Mouse (Mus musculus): ENCODE results near the gene Tmem43. TPM values are rescaled to one million over a fixed set of nuclear protein-coding genes. Genes with fewer than 3 reads are reported as not detected.
"Not testable (repeated sequence)": the region's sequence is repeated elsewhere in the genome, so short reads cannot be mapped to it uniquely, and the experiment has no call there.

The Tmem43 gene
- polyA plus RNA-seq, 1 experiment from 2014 or later = 29.7 TPM

DNA sequence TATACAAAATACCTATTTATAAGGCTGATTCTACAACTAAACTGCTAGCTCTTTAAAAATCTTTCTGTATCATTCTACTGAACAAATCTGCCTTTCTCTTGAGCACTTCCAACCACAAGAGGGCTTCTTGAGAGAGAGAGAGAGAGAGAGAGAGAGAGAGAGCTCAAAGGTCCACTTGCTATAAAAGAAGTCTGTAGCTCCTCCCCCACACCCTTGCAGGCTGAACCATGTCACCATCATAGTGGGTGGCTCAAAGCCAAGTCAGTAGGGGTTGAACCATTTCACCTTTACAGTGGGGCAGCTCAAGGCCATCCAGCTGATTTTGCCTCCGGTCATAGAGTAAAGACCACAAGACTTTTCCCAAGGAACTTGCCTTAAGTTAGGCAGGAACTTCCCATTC, 14.0 kb upstream of the Tmem43 start:
- H3K4me1 ChIP-seq (ENCODE audit: control insufficient read depth, insufficient read depth, low read length) = no peaks in the 10 kb centered on the region
- ATAC-seq (replicated peaks; ENCODE audit: extremely low read depth, insufficient read depth, low FRiP score) = no peak
- 93% methylated on average over 1 of the region's 1 CpGs for WGBS
- no peaks in the 10 kb centered on the region for H3K9me3 ChIP-seq (replicated peaks; ENCODE audit: control insufficient read depth, low read length)
- H3K27me3 ChIP-seq (ENCODE audit: control insufficient read depth, insufficient read depth, low read length) = no peaks in the 10 kb centered on the region
- H3K9ac ChIP-seq (ENCODE audit: low read length) = no peak overlapping the region
- peaks cover 7% of the 10 kb centered on the region; the same call in 1 of the 2 replicates for H3K36me3 ChIP-seq (ENCODE audit: control insufficient read depth, insufficient read depth)
- H3K4me3 ChIP-seq (ENCODE audit: low read length) = no peak overlapping the region
- H3K4me2 ChIP-seq (ENCODE audit: low read depth, low read length) = no peak overlapping the region
- H3K27ac ChIP-seq (ENCODE audit: low read length) = no peak overlapping the region

DNA sequence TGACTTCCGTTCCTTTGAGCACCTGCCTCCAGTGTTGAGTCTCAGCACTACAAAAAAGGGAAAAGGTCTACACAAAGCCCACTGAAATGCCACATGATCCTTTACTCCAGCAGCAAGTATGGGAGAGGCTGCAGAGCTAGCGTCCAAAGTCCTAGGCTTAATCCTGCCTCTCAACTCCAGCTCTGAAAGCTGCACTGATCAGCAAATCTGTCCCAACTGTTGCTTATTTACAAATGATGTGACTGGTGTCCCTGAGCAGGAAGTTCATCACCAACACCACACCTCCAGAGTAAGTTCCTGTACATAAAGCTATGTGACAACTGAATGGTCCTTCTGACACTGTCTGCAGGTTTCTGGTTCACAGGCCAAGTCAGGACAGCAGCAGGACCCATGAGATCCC, 7.7 kb upstream of the Tmem43 start:
- H3K4me1 ChIP-seq (ENCODE audit: control insufficient read depth, insufficient read depth, low read length) = no peaks in the 10 kb centered on the region
- H3K27me3 ChIP-seq (ENCODE audit: control insufficient read depth, insufficient read depth, low read length) = no peaks in the 10 kb centered on the region
- no peak for ATAC-seq (replicated peaks; ENCODE audit: extremely low read depth, insufficient read depth, low FRiP score)
- 85% methylated on average over 2 of the region's 2 CpGs for WGBS
- no peak overlapping the region for H3K9ac ChIP-seq (ENCODE audit: low read length)
- H3K27ac ChIP-seq (ENCODE audit: low read length) = no peak overlapping the region
- no peak overlapping the region for H3K4me2 ChIP-seq (ENCODE audit: low read depth, low read length)
- no peak overlapping the region for H3K4me3 ChIP-seq (ENCODE audit: low read length)
- H3K36me3 ChIP-seq (ENCODE audit: control insufficient read depth, insufficient read depth) = peaks cover 23% of the 10 kb centered on the region
- no peaks in the 10 kb centered on the region for H3K9me3 ChIP-seq (replicated peaks; ENCODE audit: control insufficient read depth, low read length)

DNA sequence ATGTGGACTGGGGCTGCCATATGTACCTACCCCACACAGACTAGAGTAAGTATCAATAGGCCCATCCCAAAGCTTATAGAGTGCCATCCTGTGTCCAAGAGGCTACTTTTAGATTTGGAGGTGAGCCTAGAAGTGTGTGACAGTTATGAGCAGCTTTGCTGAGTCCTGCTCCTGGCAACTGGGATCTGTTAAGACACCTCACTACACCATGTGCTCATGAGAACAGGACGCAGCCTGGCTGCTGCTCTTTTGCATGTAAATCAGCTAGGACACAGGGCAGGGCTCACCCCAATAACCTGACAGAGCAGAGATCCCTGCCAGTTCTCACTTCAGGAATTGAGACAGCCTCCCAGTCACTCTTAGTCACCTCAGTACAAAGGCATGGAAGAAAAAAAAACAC, 6.4 kb upstream of the Tmem43 start:
- H3K27ac ChIP-seq (ENCODE audit: low read length) = no peak overlapping the region
- H3K4me2 ChIP-seq (ENCODE audit: low read depth, low read length) = no peak overlapping the region
- no peak overlapping the region for H3K4me3 ChIP-seq (ENCODE audit: low read length)
- peaks cover 23% of the 10 kb centered on the region for H3K36me3 ChIP-seq (ENCODE audit: control insufficient read depth, insufficient read depth)
- H3K27me3 ChIP-seq (ENCODE audit: control insufficient read depth, insufficient read depth, low read length) = no peaks in the 10 kb centered on the region
- ATAC-seq (replicated peaks; ENCODE audit: extremely low read depth, insufficient read depth, low FRiP score) = no peak
- 76% methylated on average over 1 of the region's 1 CpGs for WGBS
- no peak overlapping the region for H3K9ac ChIP-seq (ENCODE audit: low read length)
- H3K9me3 ChIP-seq (replicated peaks; ENCODE audit: control insufficient read depth, low read length) = no peaks in the 10 kb centered on the region
- peaks cover 2% of the 10 kb centered on the region for H3K4me1 ChIP-seq (ENCODE audit: control insufficient read depth, insufficient read depth, low read length)

DNA sequence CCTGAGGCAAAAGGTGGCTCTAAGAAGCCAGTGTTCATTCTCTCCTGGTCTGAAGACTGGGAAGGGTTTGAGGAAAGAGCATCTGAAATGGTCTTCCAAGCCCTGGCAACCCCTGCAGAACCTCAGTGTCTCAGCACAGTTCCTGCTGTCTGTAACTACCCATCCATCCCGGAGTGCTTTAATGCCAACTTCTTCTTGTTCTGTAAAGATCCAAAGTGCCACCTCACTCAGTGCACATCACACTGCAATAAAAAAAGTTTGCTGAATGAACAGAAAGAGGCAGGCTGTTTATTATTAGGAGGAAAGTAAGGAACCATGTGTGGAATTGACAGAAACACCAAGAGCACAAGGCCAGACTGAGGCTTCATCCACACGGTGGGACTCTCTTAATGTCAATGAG, 2.8 kb upstream of the Tmem43 start:
- Histone ChIP-seq H3K4me3 (ENCODE audit: low read length) (no peak overlapping the region), H3K9me3 (replicated peaks; ENCODE audit: control insufficient read depth, low read length) (no peaks in the 10 kb centered on the region), H3K27ac (ENCODE audit: low read length) (no peak overlapping the region), H3K4me2 (ENCODE audit: low read depth, low read length) (no peak overlapping the region), H3K27me3 (ENCODE audit: control insufficient read depth, insufficient read depth, low read length) (no peaks in the 10 kb centered on the region), H3K9ac (ENCODE audit: low read length) (no peak overlapping the region), H3K4me1 (ENCODE audit: control insufficient read depth, insufficient read depth, low read length) (peaks cover 18% of the 10 kb centered on the region), H3K36me3 (ENCODE audit: control insufficient read depth, insufficient read depth) (peaks cover 12% of the 10 kb centered on the region)
- WGBS = 81% methylated on average over 2 of the region's 2 CpGs
- no peak for ATAC-seq (replicated peaks; ENCODE audit: extremely low read depth, insufficient read depth, low FRiP score)

DNA sequence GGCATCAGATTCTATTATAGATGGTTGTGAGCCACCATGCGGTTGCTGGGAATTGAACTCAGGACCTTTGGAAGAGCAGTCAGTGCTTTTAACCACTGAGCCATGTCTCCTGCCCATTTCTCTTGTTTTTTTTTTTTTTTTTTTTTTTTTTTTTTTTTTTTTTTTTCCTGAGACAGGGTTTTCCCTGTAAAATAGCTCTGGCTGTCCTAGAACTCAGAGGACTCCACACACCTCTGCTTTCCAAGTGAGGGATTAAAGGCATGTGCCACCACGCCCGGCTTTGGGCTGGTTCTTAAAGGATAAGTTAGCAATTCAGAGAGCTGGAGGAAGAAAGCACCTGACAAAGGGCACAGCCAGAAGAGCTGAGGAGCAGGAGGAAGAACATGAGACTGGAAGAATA, 2.1 kb upstream of the Tmem43 start:
- H3K27me3 ChIP-seq (ENCODE audit: control insufficient read depth, insufficient read depth, low read length); H3K9me3 ChIP-seq (replicated peaks; ENCODE audit: control insufficient read depth, low read length); H3K4me3 ChIP-seq (ENCODE audit: low read length); H3K27ac ChIP-seq (ENCODE audit: low read length); H3K9ac ChIP-seq (ENCODE audit: low read length); H3K4me2 ChIP-seq (ENCODE audit: low read depth, low read length); ATAC-seq (replicated peaks; ENCODE audit: extremely low read depth, insufficient read depth, low FRiP score): not testable (repeated sequence)
- WGBS = 89% methylated on average over 3 of the region's 3 CpGs
- peaks cover 18% of the 10 kb centered on the region for H3K4me1 ChIP-seq (ENCODE audit: control insufficient read depth, insufficient read depth, low read length)
- peaks cover 12% of the 10 kb centered on the region for H3K36me3 ChIP-seq (ENCODE audit: control insufficient read depth, insufficient read depth)

DNA sequence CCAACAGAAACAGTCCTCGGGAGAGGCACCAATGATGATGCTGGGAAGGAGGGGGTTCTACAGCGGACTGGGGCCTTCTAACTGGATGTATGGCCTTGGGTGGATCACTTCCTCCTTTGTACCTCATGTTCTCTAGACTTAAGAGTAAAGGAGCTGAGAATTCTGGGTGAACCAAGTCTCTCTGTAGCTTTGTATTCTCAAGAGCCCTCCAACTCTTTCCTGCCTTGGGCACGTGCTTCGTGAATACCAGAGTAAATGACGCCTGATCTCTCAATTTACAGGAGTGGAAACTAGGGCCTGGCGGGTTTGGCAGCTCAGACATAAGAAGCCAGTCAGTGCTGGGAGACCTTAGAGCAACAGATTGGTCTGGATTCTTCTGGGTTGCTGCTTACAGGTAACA, 1.2 kb upstream of the Tmem43 start:
- ATAC-seq (replicated peaks; ENCODE audit: extremely low read depth, insufficient read depth, low FRiP score) = no peak
- no peaks in the 10 kb centered on the region for H3K27me3 ChIP-seq (ENCODE audit: control insufficient read depth, insufficient read depth, low read length)
- peak overlapping the region; percentile 79 for H3K4me3 ChIP-seq (ENCODE audit: low read length)
- peaks cover 5% of the 10 kb centered on the region for H3K36me3 ChIP-seq (ENCODE audit: control insufficient read depth, insufficient read depth)
- H3K27ac ChIP-seq (ENCODE audit: low read length) = peak overlapping the region; percentile 85
- WGBS = 34% methylated on average over 6 of the region's 6 CpGs
- peak overlapping the region; percentile 79 for H3K4me2 ChIP-seq (ENCODE audit: low read depth, low read length)
- H3K9ac ChIP-seq (ENCODE audit: low read length) = peak overlapping the region; percentile 81
- H3K9me3 ChIP-seq (replicated peaks; ENCODE audit: control insufficient read depth, low read length) = no peaks in the 10 kb centered on the region
- H3K4me1 ChIP-seq (ENCODE audit: control insufficient read depth, insufficient read depth, low read length) = peaks cover 18% of the 10 kb centered on the region

DNA sequence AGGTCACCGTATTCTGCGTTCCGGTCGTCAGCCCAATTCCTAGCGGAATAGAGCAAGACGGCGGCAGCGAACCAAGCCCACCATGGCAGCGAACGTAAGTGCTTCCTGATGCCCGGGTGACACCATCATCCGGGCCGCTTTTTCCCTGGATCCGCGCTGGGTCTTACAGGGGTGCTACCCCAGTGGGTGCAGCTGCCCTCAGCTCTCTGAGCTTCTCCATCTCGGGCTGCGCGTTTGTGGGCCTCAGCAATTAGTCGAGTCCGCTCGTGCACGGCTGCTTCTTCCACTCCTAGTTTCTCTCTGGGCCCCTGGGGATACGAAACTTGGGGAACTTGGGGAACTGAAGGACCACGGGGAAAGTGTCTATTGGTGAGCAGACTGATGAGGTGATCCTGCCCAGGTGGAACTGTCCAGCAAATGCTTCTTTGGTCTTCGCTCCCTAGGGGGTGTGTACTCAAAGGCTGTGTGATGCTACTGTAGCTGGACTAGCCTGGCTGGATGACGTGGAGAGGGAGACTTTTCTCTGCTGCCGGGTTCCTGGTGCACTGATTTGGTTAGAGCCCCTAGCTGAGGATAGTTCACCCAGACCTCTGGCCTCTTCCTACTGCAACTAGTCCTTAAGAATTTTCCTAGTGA, 420 bp downstream of the Tmem43 start:
- no peaks in the 10 kb centered on the region for H3K27me3 ChIP-seq (ENCODE audit: control insufficient read depth, insufficient read depth, low read length)
- H3K4me2 ChIP-seq (ENCODE audit: low read depth, low read length) = peak overlapping the region; percentile 90
- peaks cover 18% of the 10 kb centered on the region for H3K4me1 ChIP-seq (ENCODE audit: control insufficient read depth, insufficient read depth, low read length)
- peak overlapping the region; percentile 79 for H3K4me3 ChIP-seq (ENCODE audit: low read length)
- peak overlapping the region; percentile 60; the same call in 1 of the 2 replicates for H3K27ac ChIP-seq (ENCODE audit: low read length)
- H3K9me3 ChIP-seq (replicated peaks; ENCODE audit: control insufficient read depth, low read length) = no peaks in the 10 kb centered on the region
- ATAC-seq (replicated peaks; ENCODE audit: extremely low read depth, insufficient read depth, low FRiP score) = peak; percentile 25
- H3K36me3 ChIP-seq (ENCODE audit: control insufficient read depth, insufficient read depth) = peaks cover 13% of the 10 kb centered on the region
- H3K9ac ChIP-seq (ENCODE audit: low read length) = peak overlapping the region; percentile 83
- under 1% methylated on average over 27 of the region's 27 CpGs for WGBS

DNA sequence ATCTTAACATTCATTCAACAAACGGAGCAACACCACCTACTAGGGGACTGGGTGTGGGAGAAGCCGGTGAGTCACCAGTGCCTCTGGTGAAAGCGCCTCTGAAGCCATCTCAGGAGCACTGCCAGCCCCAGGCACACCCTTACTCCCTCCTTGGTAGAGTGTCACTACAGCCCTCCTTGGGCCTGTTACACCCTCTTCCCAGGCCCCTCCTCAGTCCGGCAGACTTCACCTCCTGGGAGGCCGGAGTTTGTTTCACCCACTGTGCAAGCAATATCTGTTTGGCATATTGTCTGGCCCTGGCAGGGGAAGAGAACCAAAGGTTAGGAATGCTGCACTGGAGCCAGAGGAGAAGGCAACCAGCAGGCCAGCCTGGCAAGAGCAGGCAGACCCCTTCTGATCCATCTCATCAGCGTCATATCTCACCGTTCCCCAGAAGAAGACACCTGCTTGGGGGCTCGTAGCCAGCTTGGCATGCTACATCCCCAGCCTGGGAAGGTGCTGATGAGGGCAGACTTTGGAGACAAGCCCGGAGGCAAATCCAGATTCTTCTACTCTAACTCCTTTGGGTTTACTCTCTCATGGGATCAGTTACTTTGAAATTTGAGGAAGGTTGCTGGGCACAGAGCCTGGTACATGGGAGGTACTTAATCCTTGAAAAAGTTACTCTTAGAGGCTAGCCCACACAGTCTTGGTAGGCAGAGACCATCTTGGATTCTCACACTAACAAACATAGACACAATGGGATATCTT, 1.1 kb downstream of the Tmem43 start:
- ATAC-seq (replicated peaks; ENCODE audit: extremely low read depth, insufficient read depth, low FRiP score) = no peak
- Histone ChIP-seq H3K4me3 (ENCODE audit: low read length) (peak overlapping the region; percentile 79), H3K27me3 (ENCODE audit: control insufficient read depth, insufficient read depth, low read length) (no peaks in the 10 kb centered on the region), H3K4me2 (ENCODE audit: low read depth, low read length) (peak overlapping the region; percentile 90), H3K9ac (ENCODE audit: low read length) (peak overlapping the region; percentile 83), H3K9me3 (replicated peaks; ENCODE audit: control insufficient read depth, low read length) (no peaks in the 10 kb centered on the region), H3K36me3 (ENCODE audit: control insufficient read depth, insufficient read depth) (peaks cover 18% of the 10 kb centered on the region), H3K4me1 (ENCODE audit: control insufficient read depth, insufficient read depth, low read length) (peaks cover 18% of the 10 kb centered on the region), H3K27ac (ENCODE audit: low read length) (no peak overlapping the region)
- 52% methylated on average over 9 of the region's 9 CpGs for WGBS

DNA sequence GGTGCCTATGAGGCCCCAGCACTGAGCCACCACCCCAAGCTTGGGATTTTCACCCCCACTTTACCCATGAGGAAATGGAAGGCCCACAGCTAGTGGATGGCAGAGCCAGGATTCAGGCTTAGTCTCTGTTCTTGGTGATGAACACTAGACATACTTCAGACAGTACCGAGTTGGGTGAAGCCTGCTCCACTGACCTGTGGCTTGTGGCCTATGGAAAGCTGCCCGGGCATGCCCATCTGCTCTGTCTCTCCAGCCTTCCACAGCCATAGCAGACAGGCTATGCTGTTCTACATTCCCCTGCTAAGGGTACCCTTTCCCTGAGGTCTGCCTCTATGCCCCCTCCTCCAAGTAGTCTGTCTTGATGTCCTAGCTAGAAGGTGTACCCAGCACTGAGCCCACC, 3.0 kb downstream of the Tmem43 start:
- no peak overlapping the region for H3K4me2 ChIP-seq (ENCODE audit: low read depth, low read length)
- H3K36me3 ChIP-seq (ENCODE audit: control insufficient read depth, insufficient read depth) = peaks cover 31% of the 10 kb centered on the region
- no peak overlapping the region for H3K4me3 ChIP-seq (ENCODE audit: low read length)
- H3K27ac ChIP-seq (ENCODE audit: low read length) = no peak overlapping the region
- 87% methylated on average over 2 of the region's 2 CpGs for WGBS
- ATAC-seq (replicated peaks; ENCODE audit: extremely low read depth, insufficient read depth, low FRiP score) = no peak
- no peak overlapping the region for H3K9ac ChIP-seq (ENCODE audit: low read length)
- H3K9me3 ChIP-seq (replicated peaks; ENCODE audit: control insufficient read depth, low read length) = no peaks in the 10 kb centered on the region
- H3K4me1 ChIP-seq (ENCODE audit: control insufficient read depth, insufficient read depth, low read length) = peaks cover 18% of the 10 kb centered on the region
- no peaks in the 10 kb centered on the region for H3K27me3 ChIP-seq (ENCODE audit: control insufficient read depth, insufficient read depth, low read length)
